Mouse (Mus musculus): ENCODE data around the gene Gypa. TPM values are rescaled to one million over a fixed set of nuclear protein-coding genes. Genes with fewer than 3 reads are reported as not detected.

The Gypa gene
- polyA plus RNA-seq (2015; fragmentation: Nextera tagmentation; extraction: Ambion mirVana) = 3.3 and 6.6 TPM in 2 replicates

DNA sequence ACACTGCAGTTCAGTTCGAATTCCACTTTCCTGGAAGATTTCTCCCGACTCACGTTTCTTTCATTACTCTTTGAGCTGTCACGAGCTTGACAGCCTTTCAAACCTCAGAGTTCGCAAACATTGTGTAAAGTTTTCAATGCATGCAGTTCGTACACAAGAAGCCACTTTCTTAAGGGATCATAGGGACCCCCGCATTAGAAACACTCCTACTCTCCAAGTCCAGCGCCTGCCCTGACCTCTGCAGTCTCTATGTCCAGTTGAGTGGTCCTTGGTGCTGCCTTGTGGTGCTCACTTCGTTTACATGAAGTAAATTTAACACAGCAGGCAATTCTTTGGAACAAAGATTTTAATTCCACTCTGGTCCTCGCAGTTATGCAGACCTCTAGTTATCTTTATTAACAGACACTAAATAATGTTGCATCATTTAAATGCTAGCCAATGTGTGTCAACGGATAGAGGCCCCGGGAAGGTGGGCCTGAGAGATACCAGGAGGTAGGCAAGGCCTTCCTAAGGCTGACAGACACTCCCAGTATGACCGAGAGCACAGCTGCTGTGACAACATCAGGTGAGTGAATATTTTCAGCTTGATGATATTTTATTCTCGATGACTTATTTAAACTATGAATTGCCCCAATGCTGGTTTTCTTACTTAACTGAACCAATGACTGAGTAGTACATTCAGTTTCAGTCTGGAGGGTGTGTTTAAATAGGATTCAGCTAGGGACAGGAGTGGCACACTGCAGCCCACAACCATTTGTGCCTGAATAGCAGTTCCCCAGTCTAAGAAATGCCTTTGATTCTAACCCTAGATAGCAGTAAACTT, at the start of gene Gypa:
TSS of gene Gypa (plus strand) at position 259 of the 823 bp plus-strand sequence.
- peak within 1 kb of the TSS; percentile 57 for H3K9ac ChIP-seq
- WGBS = 27% methylated on average over 14 of the region's 14 CpGs
- no peaks in the 10 kb centered on the region for H3K27me3 ChIP-seq
- H3K27ac ChIP-seq = no peak within 1 kb of the TSS
- ATAC-seq (ENCODE audit: low FRiP score, low read depth) = 0 out of 2 replicates have a peak, but pooled peaks have one; percentile 19
- H3K4me3 ChIP-seq = peak within 1 kb of the TSS; percentile 55
- no peaks in the 10 kb centered on the region for H3K4me1 ChIP-seq
- no peaks in the 10 kb centered on the region for H3K36me3 ChIP-seq
- peak within 1 kb of the TSS; percentile 75 for H3K4me2 ChIP-seq (replicated peaks)
- no peaks in the 10 kb centered on the region for H3K9me3 ChIP-seq

DNA sequence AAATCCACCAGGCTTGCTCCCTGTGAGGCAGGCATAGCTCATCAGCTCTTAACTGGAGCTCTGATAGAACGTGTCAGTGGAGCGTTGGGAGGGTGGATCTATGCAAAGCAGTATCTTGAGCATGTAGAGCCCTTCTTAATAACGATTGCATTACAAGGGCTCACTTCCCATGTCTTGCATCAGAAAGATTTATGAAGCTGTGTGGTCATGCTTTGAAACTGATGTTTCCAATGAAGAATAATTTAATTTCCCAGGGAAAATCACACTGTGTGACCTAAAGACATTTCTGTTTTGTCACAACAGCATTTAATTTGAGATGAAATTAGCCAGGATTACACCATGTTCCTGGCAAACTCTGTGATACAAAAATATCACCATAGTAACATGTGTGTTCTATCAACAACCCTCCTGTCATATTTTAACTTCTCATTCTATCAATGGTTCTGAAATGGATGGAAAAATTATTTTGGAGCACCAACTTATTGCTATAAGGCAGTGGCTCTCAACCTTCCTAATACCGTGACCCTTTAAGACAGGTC, 49.0 kb upstream of the Gypa start:
- Histone ChIP-seq H3K27me3 (no peaks in the 10 kb centered on the region), H3K4me2 (replicated peaks) (no peak overlapping the region), H3K4me1 (no peaks in the 10 kb centered on the region), H3K27ac (no peak overlapping the region), H3K9me3 (no peaks in the 10 kb centered on the region), H3K9ac (no peak overlapping the region), H3K36me3 (no peaks in the 10 kb centered on the region), H3K4me3 (no peak overlapping the region)
- no peak for ATAC-seq (ENCODE audit: low FRiP score, low read depth)
- WGBS = 72% methylated on average over 4 of the region's 4 CpGs

- no peak overlapping the region for H3K9ac ChIP-seq
- H3K4me2 ChIP-seq (replicated peaks) = no peak overlapping the region
- ATAC-seq (ENCODE audit: low FRiP score, low read depth) = no peak
- H3K4me1 ChIP-seq = no peaks in the 10 kb centered on the region
- no peaks in the 10 kb centered on the region for H3K9me3 ChIP-seq
- no peaks in the 10 kb centered on the region for H3K36me3 ChIP-seq
- H3K27ac ChIP-seq = no peak overlapping the region
- no peaks in the 10 kb centered on the region for H3K27me3 ChIP-seq
- H3K4me3 ChIP-seq = no peak overlapping the region
- WGBS = 77% methylated on average over 4 of the region's 4 CpGs
Measured at GRCm38 (mm10) chr8:80447217-80447616, 46.4 kb upstream of the Gypa start.

GRCm38 (mm10) chr8:80451938-80452690, 41.5 kb upstream of the Gypa start:
- no peak overlapping the region for H3K4me2 ChIP-seq (replicated peaks)
- H3K36me3 ChIP-seq = no peaks in the 10 kb centered on the region
- no peak for ATAC-seq (ENCODE audit: low FRiP score, low read depth)
- H3K9me3 ChIP-seq = no peaks in the 10 kb centered on the region
- no peak overlapping the region for H3K4me3 ChIP-seq
- no peak overlapping the region for H3K27ac ChIP-seq
- no peaks in the 10 kb centered on the region for H3K4me1 ChIP-seq
- no peak overlapping the region for H3K9ac ChIP-seq
- H3K27me3 ChIP-seq = no peaks in the 10 kb centered on the region
- 47% methylated on average over 19 of the region's 19 CpGs for WGBS

GRCm38 (mm10) chr8:80463450-80463917, 30.1 kb upstream of the Gypa start:
- no peak for ATAC-seq (ENCODE audit: low FRiP score, low read depth)
- 74% methylated on average over 4 of the region's 4 CpGs for WGBS
- Histone ChIP-seq H3K4me1 (peaks cover 11% of the 10 kb centered on the region; the same call in 1 of the 2 replicates), H3K36me3 (no peaks in the 10 kb centered on the region), H3K4me2 (replicated peaks) (no peak overlapping the region), H3K9me3 (no peaks in the 10 kb centered on the region), H3K4me3 (no peak overlapping the region), H3K27me3 (no peaks in the 10 kb centered on the region; the same call in 1 of the 2 replicates), H3K9ac (no peak overlapping the region), H3K27ac (no peak overlapping the region)

DNA sequence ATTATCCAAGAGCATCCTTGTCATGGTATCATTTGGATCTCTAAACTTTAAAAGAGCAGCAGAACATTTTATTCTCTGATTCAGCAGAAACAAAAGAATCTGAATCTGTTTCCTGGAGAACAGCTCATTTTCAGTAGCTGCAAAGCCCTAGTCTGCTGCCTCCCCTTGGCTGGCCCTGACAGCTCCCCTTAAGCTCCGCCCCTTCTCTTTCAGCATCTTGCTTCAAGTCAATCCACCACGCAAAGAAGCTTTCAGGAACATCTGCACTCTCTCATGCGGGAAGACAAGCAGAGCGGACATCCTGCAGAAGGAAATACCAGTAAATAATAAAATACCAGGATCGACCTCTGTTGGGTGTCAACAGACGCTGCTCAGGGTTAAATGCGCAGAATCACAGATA, 18.6 kb upstream of the Gypa start:
- H3K9ac ChIP-seq = no peak overlapping the region
- 0 out of 2 replicates have a peak, but pooled peaks cover 3% of the 10 kb centered on the region for H3K4me1 ChIP-seq

DNA sequence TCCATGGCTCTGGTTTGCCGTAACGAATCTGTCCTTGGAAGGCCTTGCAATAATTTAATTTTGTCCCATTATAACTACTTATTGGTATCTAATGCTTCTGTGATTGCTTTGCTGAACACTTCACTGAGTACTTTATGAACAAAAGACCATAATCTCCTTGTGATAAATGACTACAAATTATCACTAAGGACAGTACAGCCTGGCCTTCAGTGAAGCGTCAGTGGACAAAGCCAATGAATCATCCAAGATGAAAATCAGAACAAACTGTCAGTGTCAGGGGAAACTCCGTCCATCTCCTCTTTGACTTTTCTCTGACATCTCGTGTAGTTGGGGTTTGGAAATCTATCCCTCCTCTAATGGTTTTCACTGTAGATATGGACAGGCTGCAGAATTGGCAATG, 15.4 kb upstream of the Gypa start:
- no peak for ATAC-seq (ENCODE audit: low FRiP score, low read depth)
- Histone ChIP-seq H3K9ac (no peak overlapping the region), H3K27me3 (peaks cover 12% of the 10 kb centered on the region; the same call in 1 of the 2 replicates), H3K9me3 (no peaks in the 10 kb centered on the region), H3K4me2 (replicated peaks) (no peak overlapping the region), H3K36me3 (no peaks in the 10 kb centered on the region), H3K4me1 (0 out of 2 replicates have a peak, but pooled peaks cover 5% of the 10 kb centered on the region), H3K4me3 (no peak overlapping the region), H3K27ac (no peak overlapping the region)
- 87% methylated on average over 5 of the region's 5 CpGs for WGBS

More for the DNA sequence above, 18.6 kb upstream of the Gypa start:
- no peak overlapping the region for H3K27ac ChIP-seq
- 39% methylated on average over 7 of the region's 7 CpGs for WGBS
- H3K27me3 ChIP-seq = 0 out of 2 replicates have a peak, but pooled peaks cover 2% of the 10 kb centered on the region
- ATAC-seq (ENCODE audit: low FRiP score, low read depth) = no peak
- H3K4me2 ChIP-seq (replicated peaks) = no peak overlapping the region
- H3K36me3 ChIP-seq = no peaks in the 10 kb centered on the region
- no peak overlapping the region for H3K4me3 ChIP-seq
- H3K9me3 ChIP-seq = peaks cover 3% of the 10 kb centered on the region; the same call in 1 of the 2 replicates

- WGBS = 61% methylated on average over 1 of the region's 1 CpGs
Measured at GRCm38 (mm10) chr8:80479129-80479528, 14.5 kb upstream of the Gypa start.

GRCm38 (mm10) chr8:80482173-80482572, 11.4 kb upstream of the Gypa start:
- H3K36me3 ChIP-seq = no peaks in the 10 kb centered on the region
- H3K4me1 ChIP-seq = 0 out of 2 replicates have a peak, but pooled peaks cover 2% of the 10 kb centered on the region

More at GRCm38 (mm10) chr8:80479129-80479528, 14.5 kb upstream of the Gypa start:
- H3K4me3 ChIP-seq = no peak overlapping the region
- no peak overlapping the region for H3K9ac ChIP-seq
- no peaks in the 10 kb centered on the region for H3K9me3 ChIP-seq
- no peak overlapping the region for H3K27ac ChIP-seq
- H3K4me1 ChIP-seq = 0 out of 2 replicates have a peak, but pooled peaks cover 5% of the 10 kb centered on the region
- H3K4me2 ChIP-seq (replicated peaks) = no peak overlapping the region
- H3K36me3 ChIP-seq = no peaks in the 10 kb centered on the region
- H3K27me3 ChIP-seq = peaks cover 12% of the 10 kb centered on the region; the same call in 1 of the 2 replicates
- no peak for ATAC-seq (ENCODE audit: low FRiP score, low read depth)

DNA sequence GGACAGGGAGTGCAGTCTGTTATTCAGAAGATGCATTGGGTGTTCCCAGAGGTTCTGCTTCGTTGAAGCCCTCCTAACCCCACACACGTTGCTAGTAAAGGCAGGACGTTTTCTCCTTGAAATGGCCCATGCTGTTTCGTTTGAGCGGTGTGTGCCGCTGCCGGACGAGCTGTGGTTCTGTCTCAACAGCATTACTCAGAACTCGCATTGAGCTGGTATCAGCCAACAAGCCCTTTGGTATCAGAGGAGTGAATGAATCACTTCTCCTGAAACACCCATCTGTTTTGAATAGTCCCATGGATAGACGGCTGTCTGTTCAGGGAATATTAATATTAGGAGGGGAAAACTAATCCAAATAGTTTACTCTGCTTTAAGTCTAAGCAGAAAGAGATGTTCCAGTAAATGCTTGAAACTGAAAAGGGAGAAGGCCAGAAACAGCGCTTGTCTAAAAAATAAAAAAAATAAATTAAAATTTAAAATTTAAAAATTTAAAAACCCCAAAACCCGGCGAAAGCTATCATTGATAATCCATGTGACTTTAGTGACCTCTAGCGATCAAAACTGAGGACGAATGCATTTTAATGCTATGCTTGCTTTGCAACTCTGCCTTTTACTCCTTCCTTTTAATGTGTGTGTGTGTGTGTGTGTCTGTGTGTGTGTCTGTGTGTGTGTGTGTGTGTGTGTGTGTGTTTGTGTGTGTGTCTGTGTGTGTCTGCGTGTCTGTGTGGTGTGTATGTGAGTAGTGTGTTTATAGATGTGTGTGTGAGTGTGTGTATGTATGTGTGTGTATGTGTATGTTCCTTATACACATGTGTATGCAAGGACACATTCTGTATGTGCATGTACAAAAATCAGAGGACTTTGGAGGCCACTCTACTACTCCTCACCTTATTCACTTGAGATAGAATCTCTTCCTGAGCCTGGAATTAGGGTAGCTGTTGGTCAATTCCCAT, 10.5 kb upstream of the Gypa start:
- Histone ChIP-seq H3K4me2 (replicated peaks) (peak overlapping the region; percentile 55), H3K36me3 (no peaks in the 10 kb centered on the region), H3K4me1 (0 out of 2 replicates have a peak, but pooled peaks cover 2% of the 10 kb centered on the region), H3K9ac (0 out of 2 replicates have a peak overlapping the region, but pooled peaks have one; percentile 35), H3K4me3 (peak overlapping the region; percentile 17; the same call in 1 of the 2 replicates), H3K27me3 (peaks cover 10% of the 10 kb centered on the region; the same call in 1 of the 2 replicates), H3K9me3 (no peaks in the 10 kb centered on the region), H3K27ac (no peak overlapping the region)
- 26% methylated on average over 16 of the region's 16 CpGs for WGBS
- no peak for ATAC-seq (ENCODE audit: low FRiP score, low read depth)

More at GRCm38 (mm10) chr8:80482173-80482572, 11.4 kb upstream of the Gypa start:
- no peak overlapping the region for H3K4me3 ChIP-seq
- ATAC-seq (ENCODE audit: low FRiP score, low read depth) = no peak
- H3K27me3 ChIP-seq = peaks cover 12% of the 10 kb centered on the region; the same call in 1 of the 2 replicates
- WGBS = 70% methylated on average over 6 of the region's 6 CpGs
- H3K4me2 ChIP-seq (replicated peaks) = no peak overlapping the region
- H3K9ac ChIP-seq = no peak overlapping the region
- no peaks in the 10 kb centered on the region for H3K9me3 ChIP-seq
- no peak overlapping the region for H3K27ac ChIP-seq

GRCm38 (mm10) chr8:80491562-80491961, 2.0 kb upstream of the Gypa start:
- no peak overlapping the region for H3K27ac ChIP-seq
- no peaks in the 10 kb centered on the region for H3K36me3 ChIP-seq
- 57% methylated on average over 1 of the region's 1 CpGs for WGBS
- no peak overlapping the region for H3K4me3 ChIP-seq
- no peaks in the 10 kb centered on the region for H3K27me3 ChIP-seq
- no peak overlapping the region for H3K9ac ChIP-seq
- no peak overlapping the region for H3K4me2 ChIP-seq (replicated peaks)
- H3K4me1 ChIP-seq = no peaks in the 10 kb centered on the region
- no peaks in the 10 kb centered on the region for H3K9me3 ChIP-seq
- no peak for ATAC-seq (ENCODE audit: low FRiP score, low read depth)

Data from limb, embryonic 13.5 days (tissue).